Mouse (Mus musculus): Measurements from ENCODE around the gene Gm572. TPM values are rescaled to one million over a fixed set of nuclear protein-coding genes. Genes with fewer than 3 reads are reported as not detected.

Gene Gm572
- total and polyA plus RNA-seq, 3 experiments, result not detected

GRCm38 (mm10) chr4:148649309-148649708 is 6.2 kb downstream of the Gm572 start:
- H3K36me3 ChIP-seq (ENCODE audit: control insufficient read depth in 1 of 2, insufficient read depth in 2 of 2, low read length in 2 of 2), result no peaks in the 10 kb centered on the region

GRCm38 (mm10) chr4:148651045-148651444 is 7.9 kb downstream of the Gm572 start:
- peaks cover 0 to 6% of the 10 kb centered on the region in 2 experiments; a peak in 2 of 4 replicates for H3K4me1 ChIP-seq (ENCODE audit: control insufficient read depth in 1 of 2, insufficient read depth in 2 of 2, low read length in 2 of 2)
- no peaks in the 10 kb centered on the region for H3K36me3 ChIP-seq (ENCODE audit: control insufficient read depth in 1 of 2, insufficient read depth in 2 of 2, low read length in 2 of 2)
- H3K9ac ChIP-seq (ENCODE audit: control insufficient read depth, low read depth, low read length, poor library complexity, severe bottlenecking), result no peak overlapping the region
- TF ChIP-seq MYB (IDR thresholded peaks at IDR 0.05; ENCODE audit: low read depth, low read length), result no peak
- TF ChIP-seq ZNF384 (IDR thresholded peaks at IDR 0.05; ENCODE audit: low read depth, low read length), result no peak
- no peak for TF ChIP-seq UBTF (IDR thresholded peaks at IDR 0.05; ENCODE audit: borderline replicate concordance, insufficient read depth, low read depth, low read length)
- no peak for TF ChIP-seq GABPA (IDR thresholded peaks at IDR 0.05; ENCODE audit: low read depth, low read length)
- TF ChIP-seq SIN3A (IDR thresholded peaks at IDR 0.05; ENCODE audit: low read length), result no peak
- TF ChIP-seq USF1 (IDR thresholded peaks at IDR 0.05; ENCODE audit: low read depth, low read length), result no peak
- no peak for TF ChIP-seq TBP (IDR thresholded peaks at IDR 0.05; ENCODE audit: low read depth, low read length)
- TF ChIP-seq MEF2A (IDR thresholded peaks at IDR 0.05; ENCODE audit: extremely low read depth, insufficient replicate concordance, low read depth, low read length, poor library complexity, severe bottlenecking), result no peak
- TF ChIP-seq NELFE (IDR thresholded peaks at IDR 0.05; ENCODE audit: low read depth, low read length), result no peak
- TF ChIP-seq POLR2A (IDR thresholded peaks at IDR 0.05; ENCODE audit: control insufficient read depth in 1 of 2, insufficient read depth in 1 of 2, low read depth in 1 of 2, low read length in 2 of 2, poor library complexity in 1 of 2), result no peak
- TF ChIP-seq ZC3H11A (IDR thresholded peaks at IDR 0.05; ENCODE audit: low read depth, low read length), result no peak
- no peak for TF ChIP-seq JUND (IDR thresholded peaks at IDR 0.05; ENCODE audit: low read depth, low read length)
- no peak for TF ChIP-seq POLR2AphosphoS2 (IDR thresholded peaks at IDR 0.05; ENCODE audit: low read length)
- TF ChIP-seq NRF1 (IDR thresholded peaks at IDR 0.05; ENCODE audit: insufficient read depth, low read depth, low read length, poor library complexity, severe bottlenecking), result no peak
- no peak for TF ChIP-seq CTCF (IDR thresholded peaks at IDR 0.05 in 2 of 3, conservative IDR thresholded peaks at IDR 0.05 in 1 of 3; ENCODE audit: control insufficient read depth in 1 of 3, insufficient read depth in 1 of 3, low read depth in 2 of 3, low read length in 3 of 3, poor library complexity in 1 of 3, severe bottlenecking in 1 of 3)
- no peak for DNase-seq (ENCODE audit: low read depth, low spot score)
- H3K79me2 ChIP-seq (ENCODE audit: control insufficient read depth, insufficient read depth, low read length, poor library complexity), result no peaks in the 10 kb centered on the region
- no peak overlapping the region for H3K27ac ChIP-seq (ENCODE audit: control insufficient read depth, low read depth, low read length)
- no peak overlapping the region for H3K4me3 ChIP-seq (ENCODE audit: control insufficient read depth in 1 of 2, insufficient read depth in 1 of 2, low read depth in 2 of 2, low read length in 2 of 2)
- peaks cover 0 to 2% of the 10 kb centered on the region in 2 experiments; a peak in 1 of 4 replicates for H3K27me3 ChIP-seq (ENCODE audit: control insufficient read depth in 1 of 2, insufficient read depth in 2 of 2, low read length in 2 of 2)
- H3K9me3 ChIP-seq (replicated peaks; ENCODE audit: insufficient read depth, low read length), result no peaks in the 10 kb centered on the region

More at GRCm38 (mm10) chr4:148649309-148649708, 6.2 kb downstream of the Gm572 start:
- peak; percentile 40 for TF ChIP-seq SMC3 (IDR thresholded peaks at IDR 0.05; ENCODE audit: low read depth, low read length)
- TF ChIP-seq TCF12 (IDR thresholded peaks at IDR 0.05; ENCODE audit: low read depth, low read length), result no peak
- TF ChIP-seq ZC3H11A (IDR thresholded peaks at IDR 0.05; ENCODE audit: low read depth, low read length), result 0 out of 2 replicates have a peak, but pooled peaks have one; percentile 2
- TF ChIP-seq RCOR1 (IDR thresholded peaks at IDR 0.05; ENCODE audit: low read depth, low read length), result no peak
- no peak for TF ChIP-seq KAT2A (conservative IDR thresholded peaks at IDR 0.05; ENCODE audit: low read depth, low read length)
- TF ChIP-seq CTCF (IDR thresholded peaks at IDR 0.05 in 2 of 3, conservative IDR thresholded peaks at IDR 0.05 in 1 of 3; ENCODE audit: control insufficient read depth in 1 of 3, insufficient read depth in 1 of 3, low read depth in 2 of 3, low read length in 3 of 3, poor library complexity in 1 of 3, severe bottlenecking in 1 of 3), result peak; percentile 49 to 63 (median 59)
- no peak for TF ChIP-seq POLR2A (IDR thresholded peaks at IDR 0.05; ENCODE audit: control insufficient read depth in 1 of 2, insufficient read depth in 1 of 2, low read depth in 1 of 2, low read length in 2 of 2, poor library complexity in 1 of 2)
- peak; percentile 48 for TF ChIP-seq RAD21 (IDR thresholded peaks at IDR 0.05; ENCODE audit: low read depth, low read length)
- TF ChIP-seq MYB (IDR thresholded peaks at IDR 0.05; ENCODE audit: low read depth, low read length), result no peak
- peak; percentile 81 for TF ChIP-seq MYC (IDR thresholded peaks at IDR 0.05; ENCODE audit: low read depth, low read length)
- Histone ChIP-seq H3K9ac (ENCODE audit: control insufficient read depth, low read depth, low read length, poor library complexity, severe bottlenecking) (no peak overlapping the region), H3K27me3 (ENCODE audit: control insufficient read depth in 1 of 2, insufficient read depth in 2 of 2, low read length in 2 of 2) (peaks cover 0 to 2% of the 10 kb centered on the region in 2 experiments; a peak in 1 of 4 replicates), H3K27ac (ENCODE audit: control insufficient read depth, low read depth, low read length) (no peak overlapping the region), H3K79me2 (ENCODE audit: control insufficient read depth, insufficient read depth, low read length, poor library complexity) (no peaks in the 10 kb centered on the region), H3K4me1 (ENCODE audit: control insufficient read depth in 1 of 2, insufficient read depth in 2 of 2, low read length in 2 of 2) (peaks cover 0 to 6% of the 10 kb centered on the region in 2 experiments; a peak in 2 of 4 replicates), H3K9me3 (replicated peaks; ENCODE audit: insufficient read depth, low read length) (no peaks in the 10 kb centered on the region), H3K4me3 (ENCODE audit: control insufficient read depth in 1 of 2, insufficient read depth in 1 of 2, low read depth in 2 of 2, low read length in 2 of 2) (no peak overlapping the region)
- DNase-seq (ENCODE audit: low read depth, low spot score), result peak; percentile 65

Data from MEL (cell line).